20 mouse cellular contexts compared by ENCODE assay signal in genomic region chr7:141038090-141039032, GRCm38 (mm10). TPM values are rescaled to one million over a fixed set of nuclear protein-coding genes. Genes with fewer than 3 reads are reported as not detected.
DNase-seq lines count a peak whose midpoint lies in the region; ATAC-seq and TF ChIP-seq lines count a peak whose summit lies in the region.
"Had no signal": no experiment of that assay in that cellular context is flagged by ENCODE, and none has a peak within 500 bp of the region (broad histone marks: within the 10 kb centered on the region; RNA-seq: fewer than 3 reads in every experiment).

No protein-coding gene starts in this region.

- H3K9me3 ChIP-seq in liver, postnatal 0 days (ENCODE audit: low read length), result no peaks in the 10 kb centered on the region
- no peaks in the 10 kb centered on the region for H3K9me3 ChIP-seq in forebrain, embryonic 16.5 days (ENCODE audit: control insufficient read depth, low read length)

- peak; percentile 20 for DNase-seq in thymus, postnatal 0 days (ENCODE audit: low spot score)
- no peak for DNase-seq in thymus, postnatal 4 days
- DNase-seq in liver, postnatal 0 days, result peak; percentile 14
- no peak for DNase-seq in natural killer cell, adult 2 months (ENCODE audit: low spot score in 2 of 2)
- DNase-seq in adrenal gland, adult (ENCODE audit: inconsistent age in 2 of 2, low spot score in 1 of 2), result no peak
- no peak for DNase-seq in layer of hippocampus, adult 2 months (ENCODE audit: low spot score in 2 of 2)
- DNase-seq: B cell, adult 2 months; cerebellum, adult 2 months; heart, adult 2 months; heart, postnatal 10 days; kidney, adult 11 months; kidney, postnatal 36 days; right cerebral cortex, postnatal 25 days had no signal

- no peak overlapping the region for H3K4me3 ChIP-seq in liver, postnatal 0 days (ENCODE audit: low read depth, low read length)
- H3K4me3 ChIP-seq in layer of hippocampus, adult 2 months, result no peak overlapping the region
- no peak overlapping the region for H3K4me3 ChIP-seq in forebrain, embryonic 16.5 days (replicated peaks; ENCODE audit: low read length)
- H3K4me3 ChIP-seq: heart, adult 2 months had no signal

- ATAC-seq in inflammation-experienced regulatory T-cells, adult 6 months, result peak; percentile 83
- peak; percentile 33; the same call in 1 of the 2 replicates for ATAC-seq in liver, postnatal 0 days
- no peak for ATAC-seq in forebrain, embryonic 16.5 days

- no peaks in the 10 kb centered on the region for H3K27me3 ChIP-seq in liver, postnatal 0 days (ENCODE audit: insufficient read depth, low read length)
- H3K27me3 ChIP-seq in forebrain, embryonic 16.5 days (replicated peaks; ENCODE audit: control insufficient read depth, insufficient read depth, low read length), result no peaks in the 10 kb centered on the region

- H3K27ac ChIP-seq in liver, postnatal 0 days (ENCODE audit: low read depth), result peak overlapping the region; percentile 69
- H3K27ac ChIP-seq in layer of hippocampus, adult 2 months, result no peak overlapping the region
- H3K27ac ChIP-seq in forebrain, embryonic 16.5 days (ENCODE audit: low read length), result no peak overlapping the region
- H3K27ac ChIP-seq: heart, adult 2 months had no signal

- H3K36me3 ChIP-seq in liver, postnatal 0 days (replicated peaks; ENCODE audit: insufficient read depth, low read length), result no peaks in the 10 kb centered on the region
- no peaks in the 10 kb centered on the region for H3K36me3 ChIP-seq in forebrain, embryonic 16.5 days (ENCODE audit: control insufficient read depth, insufficient read depth)

- TF ChIP-seq CTCF in liver, postnatal 0 days (IDR thresholded peaks at IDR 0.05; ENCODE audit: low read depth), result no peak
- no peak for TF ChIP-seq CTCF in layer of hippocampus, adult 2 months (conservative IDR thresholded peaks at IDR 0.05)

- TF ChIP-seq EP300 in liver, postnatal 0 days (IDR thresholded peaks at IDR 0.05; ENCODE audit: low read depth), result no peak

- WGBS in liver, postnatal 0 days (ENCODE audit: insufficient replicate concordance), result 49% methylated on average over 20 of the region's 21 CpGs
- 85% methylated on average over 20 of the region's 21 CpGs for WGBS in forebrain, embryonic 16.5 days

- peak overlapping the region; percentile 14; the same call in 1 of the 2 replicates for H3K4me2 ChIP-seq in liver, postnatal 0 days (ENCODE audit: low read depth, low read length)
- no peak overlapping the region for H3K4me2 ChIP-seq in forebrain, embryonic 16.5 days (ENCODE audit: low read length)

- H3K4me1 ChIP-seq in liver, postnatal 0 days (ENCODE audit: insufficient read depth), result peaks cover 20% of the 10 kb centered on the region
- H3K4me1 ChIP-seq in forebrain, embryonic 16.5 days (replicated peaks; ENCODE audit: control insufficient read depth, insufficient read depth, low read length), result no peaks in the 10 kb centered on the region

- H3K9ac ChIP-seq in liver, postnatal 0 days (replicated peaks), result no peak overlapping the region
- H3K9ac ChIP-seq in forebrain, embryonic 16.5 days (replicated peaks; ENCODE audit: low read depth, low read length), result no peak overlapping the region

RNA-seq across cellular contexts. Expression of gene Gm17387, which starts 9.4 kb away (rescaled TPM):
- not detected in 2 replicates for polyA plus RNA-seq in thymus, postnatal 0 days (2015; fragmentation: Nextera tagmentation; extraction: Ambion mirVana)
- not detected for polyA plus RNA-seq in inflammation-experienced regulatory T-cells, adult 6 months (2017; shearing (Covaris generic))
- not detected in 2 replicates for polyA plus RNA-seq in liver, postnatal 0 days (2015; fragmentation: Nextera tagmentation; extraction: Ambion mirVana)
- total RNA-seq in layer of hippocampus, adult 2 months (2021), result not detected
- not detected in 2 replicates for polyA plus RNA-seq in forebrain, embryonic 16.5 days (2015; fragmentation: Nextera tagmentation; extraction: Ambion mirVana)
- total RNA-seq: heart, adult 2 months; heart, postnatal 10 days; left cerebral cortex, adult 18-20 months; megakaryocyte-erythroid progenitor cell, adult 5-6 weeks had no signal
- polyA plus RNA-seq: cerebellum, adult 2 months; heart, adult 2 months; limb, embryonic 11.5 days; lung, embryonic 16.5 days; urinary bladder, adult 2 months had no signal

RNA-seq across cellular contexts. Expression of gene Ifitm6, which starts 20.6 kb away (rescaled TPM):
- 0.73 and 0.95 TPM in 2 replicates for polyA plus RNA-seq in thymus, postnatal 0 days (2015; fragmentation: Nextera tagmentation; extraction: Ambion mirVana)
- polyA plus RNA-seq in inflammation-experienced regulatory T-cells, adult 6 months (2017; shearing (Covaris generic)), result under 1 TPM in 1 of 3 experiments, not detected in 2; 0.94 TPM
- 53.6 and 54.4 TPM in 2 replicates for polyA plus RNA-seq in liver, postnatal 0 days (2015; fragmentation: Nextera tagmentation; extraction: Ambion mirVana)
- total RNA-seq in layer of hippocampus, adult 2 months (2021), result not detected
- polyA plus RNA-seq in forebrain, embryonic 16.5 days (2015; fragmentation: Nextera tagmentation; extraction: Ambion mirVana), result 0.40 and 0.57 TPM in 2 replicates
- polyA plus RNA-seq: limb, embryonic 11.5 days had no signal

RNA-seq across cellular contexts. Expression of gene B4galnt4, which starts 22.5 kb away (rescaled TPM):
- 2.0 and 2.5 TPM in 2 replicates for polyA plus RNA-seq in thymus, postnatal 0 days (2015; fragmentation: Nextera tagmentation; extraction: Ambion mirVana)
- 10 to 100 TPM; 11.1 to 13.1 (median 12.5) TPM for polyA plus RNA-seq in inflammation-experienced regulatory T-cells, adult 6 months (2017; shearing (Covaris generic))
- 0.15 and 0.34 TPM in 2 replicates for polyA plus RNA-seq in liver, postnatal 0 days (2015; fragmentation: Nextera tagmentation; extraction: Ambion mirVana)
- total RNA-seq in layer of hippocampus, adult 2 months (2021), result 100 to 1,000 TPM in 1 of 2 experiments, 10 to 100 TPM in 1; 93.4 to 101 TPM
- 45.4 and 53.0 TPM in 2 replicates for polyA plus RNA-seq in forebrain, embryonic 16.5 days (2015; fragmentation: Nextera tagmentation; extraction: Ambion mirVana)

RNA-seq across cellular contexts. Expression of gene Ifitm3, which starts 27.8 kb away (rescaled TPM):
- polyA plus RNA-seq in thymus, postnatal 0 days (2015; fragmentation: Nextera tagmentation; extraction: Ambion mirVana), result 987 and 1,033 TPM in 2 replicates
- polyA plus RNA-seq in inflammation-experienced regulatory T-cells, adult 6 months (2017; shearing (Covaris generic)), result 10 to 100 TPM in 1 of 3 experiments, 1 to 10 TPM in 2; 2.7 to 11.2 (median 3.0) TPM
- polyA plus RNA-seq in liver, postnatal 0 days (2015; fragmentation: Nextera tagmentation; extraction: Ambion mirVana), result 295 and 298 TPM in 2 replicates
- total RNA-seq in layer of hippocampus, adult 2 months (2021), result 10 to 100 TPM in 1 of 2 experiments, 1 to 10 TPM in 1; 9.6 to 13.9 TPM
- 21.0 and 26.1 TPM in 2 replicates for polyA plus RNA-seq in forebrain, embryonic 16.5 days (2015; fragmentation: Nextera tagmentation; extraction: Ambion mirVana)

RNA-seq across cellular contexts. Expression of gene Pkp3, which starts 39.7 kb away (rescaled TPM):
- polyA plus RNA-seq in thymus, postnatal 0 days (2015; fragmentation: Nextera tagmentation; extraction: Ambion mirVana), result 45.1 and 47.8 TPM in 2 replicates
- 100 to 1,000 TPM; 413 to 487 (median 426) TPM for polyA plus RNA-seq in inflammation-experienced regulatory T-cells, adult 6 months (2017; shearing (Covaris generic))
- polyA plus RNA-seq in liver, postnatal 0 days (2015; fragmentation: Nextera tagmentation; extraction: Ambion mirVana), result 1.4 and 1.5 TPM in 2 replicates
- total RNA-seq in layer of hippocampus, adult 2 months (2021), result not detected
- polyA plus RNA-seq in forebrain, embryonic 16.5 days (2015; fragmentation: Nextera tagmentation; extraction: Ambion mirVana), result 0.17 TPM in 1 of 2 replicates, not detected in the other

Comparison
In these comparisons a context has a peak if more than half of its experiments do, and no peak if none do; other contexts are left out.
1. DNase-seq: peak in thymus, postnatal 0 days (single experiment) and liver, postnatal 0 days (single experiment); none in thymus, postnatal 4 days (single experiment), natural killer cell, adult 2 months (0 of 2), adrenal gland, adult (0 of 2) and layer of hippocampus, adult 2 months (0 of 2).
2. RNA of gene Ifitm6, which starts 20.6 kb away (polyA plus RNA-seq): 53.6 to 54.4 TPM in liver, postnatal 0 days; 0.73 to 0.95 TPM in thymus, postnatal 0 days, 0.40 to 0.57 TPM in forebrain, embryonic 16.5 days and 0.94 TPM in inflammation-experienced regulatory T-cells, adult 6 months; every median in the first group is over 10 times any median in the second.